Mouse (Mus musculus) macrophage (primary cell): ENCODE data around the gene Papolb. TPM values are rescaled to one million over a fixed set of nuclear protein-coding genes. Genes with fewer than 3 reads are reported as not detected.

Experiments
- polyA plus RNA-seq: library from polyadenylated mRNA; stranded (reverse); fragments of 250-400 nt; gene quantifications from 3 replicates; pipeline ENCODE4 v1.2.4, GENCODE M21; 2018; ENCODE audit warnings: inconsistent platforms

Gene Papolb
- polyA plus RNA-seq, 1 experiment from 2014 or later: not detected

Other genes starting within 250 kb of the Papolb start
- gene Foxk1, start 128.6 kb downstream of the Papolb start, polyA plus RNA-seq: 8.6 to 10.0 TPM (median 9.3 TPM) in 3 replicates
- 20.0 to 30.2 TPM (median 20.7 TPM) in 3 replicates for gene Ap5z1, start 66.1 kb downstream of the Papolb start, polyA plus RNA-seq
- not detected in 3 replicates for gene Radil, start 21.0 kb upstream of the Papolb start, polyA plus RNA-seq
- gene Mmd2, start 78.7 kb upstream of the Papolb start, polyA plus RNA-seq: not detected in 3 replicates
- gene Wipi2, start 97.6 kb upstream of the Papolb start, polyA plus RNA-seq: 16.2 to 18.9 TPM (median 17.6 TPM) in 3 replicates
- gene Slc29a4, start 162.4 kb upstream of the Papolb start, polyA plus RNA-seq: not detected in 3 replicates